In genomic region chr19:8942276-8942964, GRCm38 (mm10) we compare ENCODE assay signal across 8 mouse cellular contexts. TPM values are rescaled to one million over a fixed set of nuclear protein-coding genes. Genes with fewer than 3 reads are reported as not detected.
DNase-seq lines count a peak whose midpoint lies in the region; ATAC-seq and TF ChIP-seq lines count a peak whose summit lies in the region.

No protein-coding gene starts in this region.

- peaks cover 60% of the 10 kb centered on the region for H3K79me2 ChIP-seq in C2C12 (ENCODE audit: control insufficient read depth, insufficient read depth)

- peak overlapping the region; percentile 68 for H3K4me3 ChIP-seq in cerebellum, adult 2 months (replicated peaks; ENCODE audit: insufficient read depth, low read depth, low read length)
- H3K4me3 ChIP-seq in C2C12 (ENCODE audit: insufficient read depth, poor library complexity, severe bottlenecking), result peak overlapping the region; percentile 92
- peak overlapping the region; percentile 97 for H3K4me3 ChIP-seq in embryonic facial prominence, embryonic 13.5 days
- H3K4me3 ChIP-seq in hindbrain, embryonic 14.5 days (replicated peaks; ENCODE audit: low read length), result peak overlapping the region; percentile 93
- H3K4me3 ChIP-seq in liver, embryonic 14.5 days (ENCODE audit: insufficient read depth in 1 of 2, low read depth in 2 of 2, low read length in 2 of 2), result peak overlapping the region; percentile 72 to 88
- peak overlapping the region; percentile 94 for H3K4me3 ChIP-seq in neural tube, embryonic 15.5 days (replicated peaks)

- H3K4me2 ChIP-seq in embryonic facial prominence, embryonic 13.5 days, result peak overlapping the region; percentile 59
- peak overlapping the region; percentile 74 for H3K4me2 ChIP-seq in hindbrain, embryonic 14.5 days (replicated peaks)
- peak overlapping the region; percentile 78 for H3K4me2 ChIP-seq in liver, embryonic 14.5 days (ENCODE audit: low read depth)
- H3K4me2 ChIP-seq in neural tube, embryonic 15.5 days, result peak overlapping the region; percentile 70

- WGBS in cerebellum, adult 2 months, result under 1% methylated on average over 46 of the region's 46 CpGs
- WGBS in embryonic facial prominence, embryonic 13.5 days, result under 1% methylated on average over 46 of the region's 46 CpGs
- WGBS in hindbrain, embryonic 14.5 days, result under 1% methylated on average over 46 of the region's 46 CpGs
- WGBS in liver, embryonic 14.5 days (ENCODE audit: insufficient replicate concordance), result under 1% methylated on average over 46 of the region's 46 CpGs
- WGBS in neural tube, embryonic 15.5 days, result under 1% methylated on average over 46 of the region's 46 CpGs

- peaks cover 36% of the 10 kb centered on the region for H3K79me3 ChIP-seq in C2C12 (ENCODE audit: low read depth)

- H3K36me3 ChIP-seq in C2C12 (ENCODE audit: control insufficient read depth, insufficient read depth), result peaks cover 78% of the 10 kb centered on the region
- peaks cover 59% of the 10 kb centered on the region for H3K36me3 ChIP-seq in embryonic facial prominence, embryonic 13.5 days
- H3K36me3 ChIP-seq in hindbrain, embryonic 14.5 days (replicated peaks; ENCODE audit: control insufficient read depth, insufficient read depth), result peaks cover 48% of the 10 kb centered on the region
- peaks cover 32% of the 10 kb centered on the region for H3K36me3 ChIP-seq in liver, embryonic 14.5 days (replicated peaks; ENCODE audit: control insufficient read depth, insufficient read depth, low read depth)
- peaks cover 34% of the 10 kb centered on the region for H3K36me3 ChIP-seq in neural tube, embryonic 15.5 days

- no peak for TF ChIP-seq CTCF in cerebellum, adult 2 months (IDR thresholded peaks at IDR 0.05; ENCODE audit: borderline replicate concordance, insufficient read depth, low read depth, low read length)
- TF ChIP-seq CTCF in C2C12 (IDR thresholded peaks at IDR 0.05; ENCODE audit: control insufficient read depth, insufficient read depth, insufficient read length), result no peak
- no peak for TF ChIP-seq CTCF in liver, embryonic 14.5 days (IDR thresholded peaks at IDR 0.05; ENCODE audit: low read depth)

- TF ChIP-seq EP300 in liver, embryonic 14.5 days (IDR thresholded peaks at IDR 0.05; ENCODE audit: low read depth), result no peak

- no peaks in the 10 kb centered on the region for H3K9me3 ChIP-seq in embryonic facial prominence, embryonic 13.5 days
- no peaks in the 10 kb centered on the region for H3K9me3 ChIP-seq in hindbrain, embryonic 14.5 days (ENCODE audit: control insufficient read depth, low read length)
- no peaks in the 10 kb centered on the region for H3K9me3 ChIP-seq in liver, embryonic 14.5 days (ENCODE audit: control insufficient read depth, low read length)
- no peaks in the 10 kb centered on the region for H3K9me3 ChIP-seq in neural tube, embryonic 15.5 days (replicated peaks)

- ATAC-seq in embryonic facial prominence, embryonic 13.5 days (ENCODE audit: insufficient number of reproducible peaks, insufficient read depth, low FRiP score, low TSS enrichment, low read depth), result peak; percentile 62
- ATAC-seq in hindbrain, embryonic 14.5 days (ENCODE audit: low FRiP score), result peak; percentile 61
- ATAC-seq in liver, embryonic 14.5 days (ENCODE audit: insufficient read depth), result peak; percentile 45
- peak; percentile 77 for ATAC-seq in neural tube, embryonic 15.5 days (ENCODE audit: low FRiP score)

- H3K9ac ChIP-seq in embryonic facial prominence, embryonic 13.5 days, result peak overlapping the region; percentile 99
- H3K9ac ChIP-seq in hindbrain, embryonic 14.5 days, result peak overlapping the region; percentile 96
- peak overlapping the region; percentile 88 for H3K9ac ChIP-seq in liver, embryonic 14.5 days (replicated peaks)
- peak overlapping the region; percentile 98 for H3K9ac ChIP-seq in neural tube, embryonic 15.5 days (replicated peaks)

- H3K27ac ChIP-seq in cerebellum, adult 2 months (ENCODE audit: insufficient read depth, low read length), result peak overlapping the region; percentile 40
- H3K27ac ChIP-seq in embryonic facial prominence, embryonic 13.5 days, result peak overlapping the region; percentile 99
- peak overlapping the region; percentile 95 for H3K27ac ChIP-seq in hindbrain, embryonic 14.5 days
- H3K27ac ChIP-seq in liver, embryonic 14.5 days, result peak overlapping the region; percentile 93
- H3K27ac ChIP-seq in neural tube, embryonic 15.5 days (replicated peaks), result peak overlapping the region; percentile 97

- peak overlapping the region; percentile 97 for H3ac ChIP-seq in C2C12 (ENCODE audit: control insufficient read depth, insufficient read length, low read depth)

- no peak for TF ChIP-seq POLR2A in cerebellum, adult 2 months (IDR thresholded peaks at IDR 0.05; ENCODE audit: borderline replicate concordance, insufficient read depth, low read length)

- H3K4me1 ChIP-seq in cerebellum, adult 2 months (ENCODE audit: control insufficient read depth, insufficient read depth, low read length), result peaks cover 10% of the 10 kb centered on the region
- peaks cover 43% of the 10 kb centered on the region for H3K4me1 ChIP-seq in embryonic facial prominence, embryonic 13.5 days
- peaks cover 30% of the 10 kb centered on the region for H3K4me1 ChIP-seq in hindbrain, embryonic 14.5 days (replicated peaks; ENCODE audit: control insufficient read depth, insufficient read depth, low read length)
- peaks cover 33 to 36% of the 10 kb centered on the region in 2 experiments for H3K4me1 ChIP-seq in liver, embryonic 14.5 days (replicated peaks; ENCODE audit: control insufficient read depth in 2 of 2, insufficient read depth in 2 of 2, low read length in 1 of 2)
- H3K4me1 ChIP-seq in neural tube, embryonic 15.5 days, result peaks cover 45% of the 10 kb centered on the region

- H3K27me3 ChIP-seq in cerebellum, adult 2 months (ENCODE audit: control insufficient read depth, insufficient read depth, low read length), result no peaks in the 10 kb centered on the region
- H3K27me3 ChIP-seq in C2C12 (ENCODE audit: control insufficient read depth, insufficient read depth, insufficient read length), result no peaks in the 10 kb centered on the region
- H3K27me3 ChIP-seq in embryonic facial prominence, embryonic 13.5 days, result no peaks in the 10 kb centered on the region
- H3K27me3 ChIP-seq in hindbrain, embryonic 14.5 days (ENCODE audit: control insufficient read depth, insufficient read depth, low read length), result no peaks in the 10 kb centered on the region
- no peaks in the 10 kb centered on the region for H3K27me3 ChIP-seq in liver, embryonic 14.5 days (ENCODE audit: control insufficient read depth, insufficient read depth, low read length)
- H3K27me3 ChIP-seq in neural tube, embryonic 15.5 days (replicated peaks), result no peaks in the 10 kb centered on the region

- peak in 1 of 2 experiments; percentile 63 for DNase-seq in cerebellum, adult 2 months
- no peak for DNase-seq in cerebellum, adult 11 months
- no peak for DNase-seq in hindbrain, embryonic 14.5 days (ENCODE audit: low spot score)
- no peak for DNase-seq in liver, embryonic 14.5 days (ENCODE audit: low read depth in 3 of 3, low spot score in 3 of 3)
- DNase-seq in thymus, postnatal 25 days, result no peak

RNA-seq across cellular contexts. Expression of gene Mta2, which starts 0.7 kb away (rescaled TPM):
- 30.9 and 33.9 TPM in 2 replicates for polyA plus RNA-seq in cerebellum, adult 2 months (2012; rRNA removed)
- 109 TPM for polyA plus RNA-seq in C2C12 (2012; fragmentation: generic; extraction: Trizol)
- 187 and 189 TPM in 2 replicates for polyA plus RNA-seq in embryonic facial prominence, embryonic 13.5 days (2015; fragmentation: Nextera tagmentation; extraction: Ambion mirVana)
- polyA plus RNA-seq in hindbrain, embryonic 14.5 days (2014; fragmentation: Nextera tagmentation; extraction: Ambion mirVana), result 29.3 and 30.3 TPM in 2 replicates
- polyA plus RNA-seq in liver, embryonic 14.5 days (2012; rRNA removed), result 18.9 and 23.0 TPM in 2 replicates
- polyA plus RNA-seq in liver, embryonic 14.5 days (2014; fragmentation: Nextera tagmentation; extraction: Ambion mirVana), result 18.5 and 22.8 TPM in 2 replicates
- 94.8 and 117 TPM in 2 replicates for polyA plus RNA-seq in neural tube, embryonic 15.5 days (2015; fragmentation: Nextera tagmentation; extraction: Ambion mirVana)

RNA-seq across cellular contexts. Expression of gene Tut1, which starts 11.2 kb away (rescaled TPM):
- 20.5 and 20.8 TPM in 2 replicates for polyA plus RNA-seq in cerebellum, adult 2 months (2012; rRNA removed)
- 24.2 TPM for polyA plus RNA-seq in C2C12 (2012; fragmentation: generic; extraction: Trizol)
- polyA plus RNA-seq in embryonic facial prominence, embryonic 13.5 days (2015; fragmentation: Nextera tagmentation; extraction: Ambion mirVana), result 33.6 and 34.5 TPM in 2 replicates
- polyA plus RNA-seq in hindbrain, embryonic 14.5 days (2014; fragmentation: Nextera tagmentation; extraction: Ambion mirVana), result 20.0 and 23.0 TPM in 2 replicates
- 9.3 and 9.5 TPM in 2 replicates for polyA plus RNA-seq in liver, embryonic 14.5 days (2012; rRNA removed)
- 10.0 and 11.5 TPM in 2 replicates for polyA plus RNA-seq in liver, embryonic 14.5 days (2014; fragmentation: Nextera tagmentation; extraction: Ambion mirVana)
- polyA plus RNA-seq in neural tube, embryonic 15.5 days (2015; fragmentation: Nextera tagmentation; extraction: Ambion mirVana), result 25.4 and 26.0 TPM in 2 replicates

RNA-seq across cellular contexts. Expression of gene Eml3, which starts 13.1 kb away (rescaled TPM):
- 40.2 and 45.0 TPM in 2 replicates for polyA plus RNA-seq in cerebellum, adult 2 months (2012; rRNA removed)
- polyA plus RNA-seq in C2C12 (2012; fragmentation: generic; extraction: Trizol), result 28.7 TPM
- polyA plus RNA-seq in embryonic facial prominence, embryonic 13.5 days (2015; fragmentation: Nextera tagmentation; extraction: Ambion mirVana), result 32.3 and 32.8 TPM in 2 replicates
- 5.8 and 6.1 TPM in 2 replicates for polyA plus RNA-seq in hindbrain, embryonic 14.5 days (2014; fragmentation: Nextera tagmentation; extraction: Ambion mirVana)
- polyA plus RNA-seq in liver, embryonic 14.5 days (2012; rRNA removed), result 10.9 and 11.0 TPM in 2 replicates
- polyA plus RNA-seq in liver, embryonic 14.5 days (2014; fragmentation: Nextera tagmentation; extraction: Ambion mirVana), result 5.6 and 7.8 TPM in 2 replicates
- polyA plus RNA-seq in neural tube, embryonic 15.5 days (2015; fragmentation: Nextera tagmentation; extraction: Ambion mirVana), result 13.9 and 17.1 TPM in 2 replicates

RNA-seq across cellular contexts. Expression of gene Rom1, which starts 13.3 kb away (rescaled TPM):
- polyA plus RNA-seq in cerebellum, adult 2 months (2012; rRNA removed), result 24.1 and 24.2 TPM in 2 replicates
- polyA plus RNA-seq in C2C12 (2012; fragmentation: generic; extraction: Trizol), result 10.4 TPM
- 2.7 and 3.3 TPM in 2 replicates for polyA plus RNA-seq in embryonic facial prominence, embryonic 13.5 days (2015; fragmentation: Nextera tagmentation; extraction: Ambion mirVana)
- polyA plus RNA-seq in hindbrain, embryonic 14.5 days (2014; fragmentation: Nextera tagmentation; extraction: Ambion mirVana), result 1.4 and 1.6 TPM in 2 replicates
- 2.6 and 2.8 TPM in 2 replicates for polyA plus RNA-seq in liver, embryonic 14.5 days (2012; rRNA removed)
- polyA plus RNA-seq in liver, embryonic 14.5 days (2014; fragmentation: Nextera tagmentation; extraction: Ambion mirVana), result 1.4 and 1.8 TPM in 2 replicates
- 3.0 and 3.2 TPM in 2 replicates for polyA plus RNA-seq in neural tube, embryonic 15.5 days (2015; fragmentation: Nextera tagmentation; extraction: Ambion mirVana)

RNA-seq across cellular contexts. Expression of gene B3gat3, which starts 22.2 kb away (rescaled TPM):
- polyA plus RNA-seq in cerebellum, adult 2 months (2012; rRNA removed), result 224 and 238 TPM in 2 replicates
- 60.1 TPM for polyA plus RNA-seq in C2C12 (2012; fragmentation: generic; extraction: Trizol)
- 44.7 and 54.6 TPM in 2 replicates for polyA plus RNA-seq in embryonic facial prominence, embryonic 13.5 days (2015; fragmentation: Nextera tagmentation; extraction: Ambion mirVana)
- 81.6 and 83.9 TPM in 2 replicates for polyA plus RNA-seq in hindbrain, embryonic 14.5 days (2014; fragmentation: Nextera tagmentation; extraction: Ambion mirVana)
- 23.1 and 26.6 TPM in 2 replicates for polyA plus RNA-seq in liver, embryonic 14.5 days (2012; rRNA removed)
- 15.4 and 15.8 TPM in 2 replicates for polyA plus RNA-seq in liver, embryonic 14.5 days (2014; fragmentation: Nextera tagmentation; extraction: Ambion mirVana)
- polyA plus RNA-seq in neural tube, embryonic 15.5 days (2015; fragmentation: Nextera tagmentation; extraction: Ambion mirVana), result 80.4 and 89.1 TPM in 2 replicates

Comparison
In these comparisons a context has a peak if more than half of its experiments do, and no peak if none do; other contexts are left out.
1. H3K27ac ChIP-seq: peak in every context shown above with its lines; median percentile 99 in embryonic facial prominence, embryonic 13.5 days; 97 in neural tube, embryonic 15.5 days; 95 in hindbrain, embryonic 14.5 days; 93 in liver, embryonic 14.5 days; 40 in cerebellum, adult 2 months.